Mouse (Mus musculus) bone marrow macrophage, adult 2 months (primary cell): Measurements from ENCODE around the gene Six5.

Experiments used
- CTCF ChIP-seq: IDR thresholded peaks from 2 replicates; pipeline ENCODE4 v1.5.1; 2012; ENCODE audit warnings: low read depth, mild to moderate bottlenecking, low read length, moderate library complexity
- POLR2A ChIP-seq: IDR thresholded peaks from 2 replicates; pipeline ENCODE4 v1.6.1; 2012; ENCODE audit warnings: mild to moderate bottlenecking, low read depth, low read length, borderline replicate concordance

- no peak for TF ChIP-seq POLR2A
- TF ChIP-seq CTCF = no peak
Measured at GRCm38 (mm10) chr7:19068707-19069106, 25.7 kb upstream of the Six5 start.
